Mouse (Mus musculus) frontal cortex, postnatal 10 days (tissue): ENCODE measurements around the gene Serpina1e.

Experiments
- DNase-seq, 2 experiments: peaks; one replicate each; pipeline ENCODE4 v3.0.0; 2022; ENCODE audit warnings: low spot score in 2 of 2, mixed read lengths in 1 of 2

Serpina1e gene

DNA sequence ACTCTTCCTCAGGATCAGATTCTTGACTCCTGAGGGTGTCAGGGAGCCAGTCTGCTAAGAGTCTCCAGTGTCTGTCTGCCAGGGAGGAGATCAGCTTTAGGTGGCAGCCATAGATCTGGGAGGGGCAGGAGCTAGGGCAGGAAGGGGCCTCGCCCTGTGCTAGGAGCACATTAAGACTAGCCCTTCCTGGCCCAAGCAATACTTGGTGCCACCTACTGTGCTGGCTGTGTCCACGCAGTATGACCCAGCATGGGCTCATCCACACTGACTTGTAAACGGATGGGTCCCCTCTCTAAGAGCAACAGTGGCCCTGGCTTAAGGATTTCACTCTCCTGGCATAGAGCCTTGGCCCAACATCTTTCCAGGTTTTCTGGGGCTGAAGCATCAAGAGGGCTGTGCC, at the start of gene Serpina1e:
TSS of gene Serpina1e (minus strand) at position 178 of the 400 bp plus-strand sequence.
- DNase-seq: no peak

DNA sequence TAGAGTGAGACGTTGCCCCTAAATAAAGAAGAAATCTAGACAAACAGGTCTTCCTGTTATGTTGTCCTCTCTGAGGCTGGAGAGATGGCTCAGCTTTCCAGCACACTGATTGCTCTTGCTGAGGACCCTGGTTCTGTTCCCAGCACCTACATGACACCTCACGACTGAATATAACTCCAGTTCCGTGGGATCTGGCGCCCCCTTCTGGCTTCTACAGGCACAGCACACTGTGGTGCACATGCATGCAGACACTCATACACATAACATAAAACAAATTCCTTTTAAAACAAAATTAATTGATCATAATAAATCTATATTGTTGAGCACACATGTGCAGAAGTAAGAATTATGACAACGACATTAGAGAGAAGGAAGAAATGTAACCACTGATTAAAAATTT, 45.9 kb upstream of the Serpina1e start:
- no peak for DNase-seq

DNA sequence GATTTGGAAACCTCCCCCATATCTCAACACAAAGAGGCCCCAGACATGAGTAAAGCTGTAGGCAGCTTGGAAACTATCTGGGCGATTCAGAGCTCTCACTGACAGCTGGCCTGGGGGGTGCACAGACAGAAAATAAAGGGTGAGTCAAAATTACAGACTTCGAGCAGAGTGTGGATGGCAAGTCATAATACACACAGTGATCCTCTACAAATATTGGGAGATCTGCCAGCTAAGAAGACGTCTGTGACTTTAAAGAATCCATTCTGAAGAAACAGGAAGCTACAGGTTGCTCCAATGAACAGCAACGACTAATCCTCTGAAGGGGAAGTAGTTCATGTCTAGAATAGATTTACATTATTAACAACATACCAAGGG, 44.5 kb upstream of the Serpina1e start:
- DNase-seq: no peak

DNA sequence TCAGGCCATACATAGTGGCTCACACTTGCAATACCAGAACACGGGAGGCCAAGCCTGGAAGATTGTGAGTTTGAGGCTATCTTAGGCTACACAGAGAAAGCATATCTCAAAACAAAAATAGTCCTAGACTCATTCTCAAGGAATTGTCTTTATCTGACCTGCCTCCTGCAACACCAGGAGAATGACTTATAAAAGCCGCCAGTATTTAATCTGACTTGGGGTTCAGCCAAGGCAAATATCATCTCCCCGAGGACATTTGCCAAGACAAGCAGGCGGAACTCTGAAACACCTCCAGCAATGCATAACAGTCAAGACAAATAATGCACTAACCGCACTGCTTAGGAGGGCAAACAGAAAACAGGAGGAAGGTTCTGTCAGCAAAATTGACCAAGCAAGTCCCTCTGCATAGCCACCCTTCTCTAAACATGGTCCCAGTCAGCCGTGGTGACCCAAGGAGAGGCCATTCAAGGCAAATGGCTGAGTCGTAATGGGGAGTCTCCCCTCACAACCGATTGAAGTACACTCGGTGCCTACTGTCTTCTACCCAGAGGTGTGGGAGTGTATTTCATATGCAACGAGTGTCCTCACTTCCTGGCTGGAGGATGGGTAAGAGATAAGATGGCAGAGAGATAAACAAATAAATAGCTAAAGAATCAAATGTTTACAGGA, 43.9 kb upstream of the Serpina1e start:
- no peak for DNase-seq

DNA sequence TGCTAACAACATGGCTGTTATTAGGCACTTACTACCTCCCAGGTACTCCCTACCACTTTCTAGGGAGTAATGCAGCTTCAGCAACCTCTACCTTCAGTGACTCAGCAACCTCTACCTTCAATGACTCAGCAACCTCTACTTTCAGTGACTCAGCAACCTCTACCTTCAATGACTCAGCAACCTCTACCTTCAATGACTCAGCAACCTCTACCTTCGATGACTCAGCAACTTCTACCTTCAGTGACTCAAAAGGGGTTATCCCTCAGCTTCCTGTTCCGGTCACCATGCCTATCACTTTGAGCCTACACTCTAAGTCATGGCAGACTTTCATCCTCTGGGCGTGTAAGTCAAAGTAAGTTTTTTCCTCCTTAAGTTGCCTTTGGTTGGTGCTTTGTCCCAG, 41.8 kb upstream of the Serpina1e start:
- no peak for DNase-seq

DNA sequence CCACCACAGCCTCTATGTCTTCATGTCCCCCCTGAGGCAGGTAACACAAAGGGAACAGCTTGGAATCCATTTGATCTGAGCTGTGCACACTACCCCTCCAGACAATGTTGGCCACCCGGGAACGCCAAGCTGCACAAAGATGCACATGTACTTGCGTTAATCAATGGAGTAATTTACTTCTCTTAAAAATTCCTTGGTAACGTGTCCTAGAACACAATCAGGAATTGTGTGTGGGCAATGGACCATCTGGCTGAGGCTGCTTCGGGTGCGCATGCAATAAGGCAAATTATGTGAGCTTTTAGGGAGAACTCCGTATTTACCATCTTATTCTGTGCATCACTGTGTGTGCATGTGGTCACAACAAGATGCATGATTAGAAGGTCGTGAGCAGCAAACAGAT, 40.8 kb upstream of the Serpina1e start:
- no peak for DNase-seq

DNA sequence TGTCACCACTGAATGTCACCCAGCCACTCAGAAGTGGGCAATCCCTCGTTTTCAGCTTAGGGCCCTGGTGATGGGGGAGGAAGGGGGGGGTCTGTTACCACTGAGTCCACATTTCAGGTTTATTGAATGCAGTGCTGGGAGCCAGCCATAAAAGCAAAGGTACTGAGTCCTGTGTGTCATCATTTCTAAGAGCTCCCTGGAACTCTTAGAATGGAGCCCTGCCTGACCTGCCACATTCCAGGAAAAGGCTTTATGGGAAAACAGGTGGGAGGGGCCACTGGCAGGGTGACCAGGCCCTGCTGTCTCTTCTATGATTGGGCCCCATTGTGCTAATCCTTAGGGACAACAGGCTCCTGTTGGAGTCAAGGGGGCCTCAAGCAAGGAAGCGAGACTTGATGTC, 37.7 kb upstream of the Serpina1e start:
- DNase-seq: no peak

DNA sequence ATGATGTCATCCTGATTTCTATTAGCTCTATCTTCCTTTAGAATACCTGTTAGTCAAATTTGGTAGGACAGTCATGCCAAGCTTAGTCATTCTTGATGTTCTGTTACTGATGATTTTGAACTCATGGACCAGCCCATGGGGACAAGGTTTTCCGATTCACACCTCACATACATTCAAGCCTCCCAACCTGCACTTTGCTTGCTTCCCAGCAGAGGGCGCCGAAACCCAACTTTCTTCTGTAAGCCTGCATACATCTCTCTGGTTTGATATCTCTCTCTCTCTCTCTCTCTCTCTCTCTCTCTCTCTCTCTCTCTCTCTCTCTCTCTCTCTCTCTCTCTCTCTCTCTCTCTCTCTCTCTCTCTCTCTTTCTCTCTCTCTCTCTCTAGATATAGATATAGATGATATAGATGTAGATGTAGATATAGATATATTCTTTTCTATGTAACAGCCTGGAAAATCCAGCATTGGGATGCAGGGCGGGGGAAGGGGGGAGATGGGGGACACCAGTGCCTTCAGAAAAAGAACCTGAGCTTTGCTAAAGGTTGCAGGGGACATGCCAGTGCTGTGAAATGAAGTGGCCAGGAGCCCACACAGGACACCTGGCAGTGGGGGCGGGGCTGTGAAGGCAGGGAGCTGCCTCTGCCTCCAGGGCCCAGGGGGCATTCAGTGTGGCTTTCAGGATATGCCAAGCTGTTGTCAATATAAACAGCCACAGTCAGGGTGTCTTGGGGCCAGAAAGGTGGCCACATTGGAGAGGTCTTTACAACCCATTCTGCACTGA, 36.7 kb upstream of the Serpina1e start:
- DNase-seq: peak; percentile 61 to 75

DNA sequence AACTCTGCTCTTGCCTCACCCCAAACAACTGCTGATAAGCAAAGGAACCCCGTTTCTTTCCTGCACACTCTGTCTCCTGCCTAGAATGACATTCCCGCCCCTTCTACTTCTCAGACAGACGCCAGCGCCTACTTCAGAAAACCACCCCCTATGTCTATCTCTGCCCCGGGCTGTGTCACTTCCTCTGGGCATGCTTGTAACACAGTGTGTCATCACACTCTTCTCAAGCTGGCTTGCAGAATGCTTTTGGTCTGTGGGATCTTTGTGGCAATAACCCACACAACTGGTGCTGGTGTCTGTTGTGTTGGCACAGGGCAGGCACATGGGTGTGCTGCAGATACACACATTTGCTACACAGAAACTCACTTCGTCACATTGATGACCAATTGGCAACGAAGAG, 34.2 kb upstream of the Serpina1e start:
- DNase-seq: peak in 1 of 2 experiments; percentile 36

DNA sequence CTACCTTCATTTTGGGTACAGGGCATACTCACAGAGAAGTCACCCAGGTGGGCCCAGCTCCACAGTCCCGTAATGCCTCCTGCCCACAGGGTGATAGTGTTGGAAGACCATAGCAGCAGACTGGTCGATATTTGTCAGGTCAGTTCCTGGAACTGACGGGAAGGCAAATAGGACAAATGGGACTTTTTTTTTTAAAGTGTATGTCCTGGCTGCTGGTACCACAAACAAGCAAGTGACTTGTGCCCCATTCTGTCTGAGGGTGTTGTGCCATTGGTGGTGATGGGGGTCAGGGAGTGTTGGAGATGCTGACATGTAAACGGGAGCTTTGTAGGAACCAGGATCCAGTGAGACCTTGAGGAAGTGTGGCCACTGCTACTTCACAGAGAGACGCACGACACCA, 31.1 kb upstream of the Serpina1e start, which contains the start of gene Serpina11:
TSS of gene Serpina11 (minus strand) at position 101 of the 400 bp plus-strand sequence.
- DNase-seq: no peak

DNA sequence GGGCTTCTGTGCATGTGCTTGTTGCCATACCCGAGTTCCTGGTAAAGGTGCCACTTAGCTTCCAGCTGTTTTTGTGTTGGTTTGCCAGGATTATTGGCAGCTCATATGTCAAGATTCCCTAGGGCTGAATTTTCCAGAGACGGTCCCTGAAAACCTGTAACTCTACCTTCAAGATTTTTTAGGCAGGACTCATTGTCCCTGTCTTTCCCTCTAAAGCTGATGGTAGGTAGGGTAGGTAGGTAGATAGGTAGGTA, 30.7 kb upstream of the Serpina1e start:
- no peak for DNase-seq

DNA sequence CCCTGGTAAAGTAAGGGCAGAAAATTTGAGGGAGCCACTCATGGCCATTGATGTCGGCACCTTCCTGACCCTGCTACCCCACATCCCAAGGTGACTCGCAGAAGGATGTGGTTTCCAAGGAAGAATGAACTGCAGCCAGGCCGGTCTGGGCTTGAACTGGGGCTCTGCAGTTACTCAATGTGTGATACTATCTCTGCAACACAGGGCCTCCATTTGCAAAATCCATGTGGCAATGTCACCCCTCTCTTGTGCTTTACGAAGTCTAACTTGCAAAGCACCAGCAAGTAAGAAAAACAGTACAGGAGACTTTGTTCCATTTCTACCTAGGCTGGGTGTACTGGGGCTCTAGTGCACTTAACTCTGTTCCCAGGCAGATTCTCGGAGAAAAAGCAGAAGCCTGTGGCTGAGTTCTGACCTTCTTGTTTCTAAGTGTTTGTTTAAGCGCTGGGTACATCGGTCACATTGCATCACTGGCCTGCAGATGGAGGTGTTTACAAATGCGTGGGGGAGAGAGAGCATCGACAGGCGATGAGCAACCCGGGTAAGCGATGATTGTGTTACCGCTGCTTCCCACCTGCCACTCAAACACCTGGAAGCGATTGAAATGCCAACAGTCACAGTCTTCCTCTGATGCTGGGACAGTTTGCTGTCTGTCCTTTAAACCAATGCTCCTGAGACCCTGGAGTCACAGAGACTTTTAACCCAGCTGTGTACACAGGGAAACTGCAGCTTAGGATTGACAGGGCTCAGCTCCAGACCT, 30.2 kb upstream of the Serpina1e start:
- no peak for DNase-seq

DNA sequence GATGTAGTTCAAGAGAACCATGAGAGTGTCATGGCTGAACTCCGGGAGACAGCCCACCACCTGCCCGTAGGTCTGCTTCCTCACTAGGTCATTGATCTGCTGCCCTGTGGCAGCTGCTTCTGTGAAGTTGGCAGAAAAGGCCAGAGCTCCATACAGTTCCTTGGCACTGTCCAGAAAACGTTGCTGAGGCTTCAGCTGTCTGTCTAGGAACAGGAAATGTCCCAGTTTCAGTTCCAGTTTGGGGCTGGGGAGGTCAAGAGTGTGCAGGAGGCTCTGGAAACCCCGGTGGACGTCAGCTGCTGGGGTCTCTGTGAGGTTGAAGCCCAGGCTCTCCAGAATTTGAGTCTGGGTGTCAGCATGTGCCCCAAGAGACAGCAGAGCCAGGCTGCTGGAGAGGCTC, 27.1 kb upstream of the Serpina1e start:
- no peak for DNase-seq

DNA sequence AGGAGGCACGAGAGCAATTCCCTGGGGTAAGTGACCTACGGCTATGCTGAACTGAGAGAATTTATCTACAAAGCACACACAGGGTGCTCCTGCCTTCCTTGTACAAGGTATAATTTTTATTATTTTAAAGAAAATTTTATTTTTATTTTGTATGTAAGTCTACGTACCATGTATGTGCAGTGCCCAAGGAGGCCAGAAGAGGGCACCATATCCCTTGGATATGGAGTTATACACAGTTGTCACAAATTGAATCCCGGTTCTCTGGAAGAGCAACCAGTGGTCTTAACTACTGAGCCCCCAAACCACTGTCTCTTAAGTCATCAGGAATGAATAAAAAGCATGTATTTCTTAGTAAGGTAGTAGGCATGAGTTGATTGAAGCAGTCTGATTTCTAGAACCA, 26.2 kb upstream of the Serpina1e start:
- DNase-seq: peak in 1 of 2 experiments; percentile 49

DNA sequence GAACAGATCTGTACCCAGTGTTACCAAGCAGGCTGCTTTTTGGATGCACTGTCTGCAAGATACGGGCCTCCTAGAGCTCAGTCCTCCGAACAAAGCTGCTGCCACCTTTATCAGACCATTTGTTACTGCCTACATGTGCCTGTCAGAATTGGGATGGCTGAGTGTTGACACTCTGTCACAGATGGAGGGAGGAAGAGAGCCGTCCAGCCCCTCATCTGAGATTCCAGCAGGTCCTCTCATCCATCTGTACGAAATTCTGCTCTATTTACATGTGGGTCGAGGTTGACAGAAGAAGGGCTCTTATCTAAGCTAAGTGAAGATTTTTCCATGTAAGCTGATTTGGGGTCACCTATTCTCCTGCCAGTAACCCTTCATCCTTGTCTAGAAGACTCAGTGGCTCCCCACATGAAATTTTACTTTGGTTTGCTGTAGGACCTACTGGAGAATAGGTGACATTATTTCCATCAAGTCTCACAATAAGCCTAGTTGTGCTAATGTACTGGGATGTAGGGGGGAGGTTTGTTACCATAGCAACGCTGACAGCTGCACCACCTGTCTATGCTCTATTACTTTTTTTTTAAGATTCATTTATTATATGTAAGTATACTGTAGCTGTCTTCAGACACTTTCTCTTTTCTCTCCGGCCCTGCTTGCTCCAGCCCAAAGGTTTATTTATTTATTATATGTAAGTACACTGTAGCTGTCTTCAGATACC, 23.0 kb upstream of the Serpina1e start:
- DNase-seq: no peak

DNA sequence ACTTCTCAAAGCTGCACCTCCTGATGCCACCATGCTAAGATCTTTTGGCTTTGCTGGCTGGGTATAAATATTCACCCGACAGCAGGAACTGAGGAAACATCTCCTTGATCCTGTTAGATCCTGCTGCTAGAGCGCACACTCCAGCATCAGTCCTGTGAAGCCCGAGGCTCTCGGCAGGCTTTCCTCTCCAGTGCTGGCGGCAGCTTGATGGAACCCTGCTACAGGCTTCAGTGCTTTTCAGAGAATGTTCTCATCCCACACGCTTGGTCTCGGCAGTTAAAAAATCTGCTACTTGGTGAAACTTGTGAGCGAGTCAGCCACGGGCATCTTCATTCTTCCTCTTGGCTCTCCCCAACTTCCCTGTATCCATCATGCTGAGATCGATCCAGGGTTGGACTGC, 19.5 kb upstream of the Serpina1e start:
- no peak for DNase-seq

DNA sequence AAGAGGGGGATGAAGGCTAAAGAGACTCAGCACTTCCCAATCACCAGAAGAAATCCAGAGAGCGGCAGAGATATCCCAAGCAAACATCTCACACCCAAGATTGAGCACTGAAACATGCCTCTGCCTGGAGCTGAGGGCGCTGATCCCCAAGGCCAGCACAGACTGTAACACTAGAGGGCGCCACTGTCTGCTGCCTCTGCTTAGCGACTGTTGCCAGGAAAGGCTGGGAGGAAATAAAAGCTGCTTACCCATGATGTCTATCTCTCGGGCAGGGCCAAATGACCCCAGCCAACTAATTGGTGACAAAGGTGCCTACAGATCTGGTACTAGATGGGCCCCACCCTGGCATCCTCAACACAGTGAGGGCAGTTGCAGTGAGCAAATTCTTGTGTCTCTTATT, 19.1 kb upstream of the Serpina1e start:
- no peak for DNase-seq

DNA sequence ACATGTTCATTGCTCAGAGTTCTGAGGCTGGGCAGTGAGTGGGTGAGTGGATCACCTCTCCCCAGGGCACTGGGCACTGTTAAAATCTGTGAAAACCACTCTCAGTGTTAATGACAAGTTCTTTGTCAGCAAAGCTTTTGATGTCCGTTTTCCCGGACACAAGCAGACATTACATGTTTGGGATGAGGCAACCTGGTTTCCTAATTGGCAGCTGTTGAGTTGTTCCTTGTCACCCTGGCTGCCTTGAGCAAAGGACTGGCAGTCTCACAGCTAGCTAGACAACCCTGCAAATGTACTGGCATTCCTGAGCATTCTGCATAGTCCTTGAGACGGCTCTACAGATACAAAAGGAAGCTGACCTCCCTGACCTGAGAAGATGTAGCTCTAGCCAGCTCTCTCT, 18.3 kb upstream of the Serpina1e start:
- DNase-seq: no peak

DNA sequence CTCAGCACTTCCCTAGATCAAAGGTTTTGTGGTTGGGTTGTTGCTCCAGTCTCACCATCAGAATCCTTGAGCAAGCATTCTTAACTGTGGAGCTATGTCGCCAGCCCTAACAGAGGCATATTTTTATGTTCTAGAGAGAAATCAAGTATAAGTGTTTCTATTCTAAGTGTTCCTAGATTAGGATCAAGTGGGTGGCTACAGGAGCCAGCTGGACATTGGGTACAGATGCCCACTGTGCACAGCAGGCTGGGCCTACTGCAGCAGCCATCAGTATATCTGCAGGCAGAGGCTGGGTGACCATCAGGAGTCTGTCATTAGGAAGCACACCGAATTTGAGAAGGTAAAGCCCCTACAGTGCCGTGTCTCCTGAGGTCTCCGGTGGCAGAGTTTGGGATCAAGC, 12.3 kb upstream of the Serpina1e start:
- no peak for DNase-seq

DNA sequence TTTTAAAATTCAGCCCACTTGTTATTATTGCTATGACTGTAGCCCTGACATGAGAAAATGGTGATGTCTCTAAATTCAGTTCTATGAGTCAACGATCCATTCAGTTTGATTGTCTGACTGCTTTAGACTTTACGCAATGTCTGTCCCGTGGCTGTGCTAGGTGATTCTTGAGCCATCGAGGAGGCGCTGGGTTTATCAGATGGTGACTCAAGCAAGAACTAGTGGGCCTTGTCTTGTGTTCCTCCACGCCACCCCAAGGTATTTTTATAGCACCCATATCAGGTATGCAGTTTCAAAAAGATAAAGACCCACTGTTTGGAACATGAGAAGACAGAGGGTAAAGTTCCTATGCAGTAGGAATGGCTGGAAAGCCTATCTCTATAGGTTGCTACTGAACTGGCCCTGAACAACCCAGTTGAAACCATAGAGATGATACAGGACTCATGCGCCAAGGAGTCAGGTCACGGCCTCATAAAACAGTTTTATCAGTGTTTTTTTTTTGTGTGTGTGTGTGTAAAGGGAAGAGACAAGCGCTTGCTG, 10.9 kb upstream of the Serpina1e start:
- DNase-seq: no peak

DNA sequence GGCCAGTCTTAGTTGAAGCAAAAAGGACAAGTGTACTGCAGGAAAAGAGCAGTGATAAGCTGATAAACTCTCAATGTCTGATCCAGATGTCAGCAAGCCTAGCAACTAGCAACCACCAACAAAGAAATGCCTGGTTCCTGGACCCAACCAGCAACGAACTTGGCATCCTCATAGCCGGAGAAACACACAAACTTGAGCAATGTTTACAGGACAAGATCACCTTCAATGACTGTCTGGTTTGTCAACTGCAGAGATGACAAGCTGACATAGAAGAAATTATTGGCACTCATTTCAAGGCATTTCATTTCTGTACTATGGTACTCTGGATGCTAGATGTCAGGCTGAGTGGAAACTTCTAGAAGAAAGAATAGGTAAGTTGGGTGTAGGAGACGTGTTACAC, 8.0 kb upstream of the Serpina1e start:
- DNase-seq: no peak

DNA sequence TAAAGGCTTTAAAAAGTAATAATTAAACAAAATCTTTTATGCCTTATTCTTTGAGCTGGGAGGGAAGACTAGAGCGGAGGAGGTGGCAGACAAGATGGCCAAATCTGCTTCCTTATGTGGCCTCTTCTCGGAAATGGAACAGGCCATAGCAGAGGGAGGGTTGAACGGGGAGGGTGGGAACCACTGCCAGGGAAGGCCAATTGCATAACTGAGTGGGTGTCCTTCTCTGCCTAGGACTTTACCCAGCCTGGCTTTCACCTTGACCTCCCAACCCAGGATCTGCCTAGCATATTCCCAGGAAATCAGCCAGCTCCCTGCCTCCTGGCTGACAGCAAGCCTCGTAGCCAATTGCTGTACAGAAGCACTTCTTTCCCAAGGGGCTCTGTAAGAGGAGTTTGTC, 4.5 kb upstream of the Serpina1e start:
- no peak for DNase-seq
